Mouse (Mus musculus) testis, adult 2 months (tissue): ENCODE data around the gene Psg28. TPM values are rescaled to one million over a fixed set of nuclear protein-coding genes. Genes with fewer than 3 reads are reported as not detected.
"Not testable (repeated sequence)": the region's sequence is repeated elsewhere in the genome, so short reads cannot be mapped to it uniquely, and the experiment has no call there.

Source experiments
- H3K27ac ChIP-seq: fragments of 200-500 bp; 2 replicates; pipeline ENCODE4 v1.5.1; 2012; ENCODE audit warnings: low read depth, low read length; ENCODE audit not compliant: control insufficient read depth, insufficient read depth
- H3K27me3 ChIP-seq: fragments of 200-500 bp; 2 replicates; pipeline ENCODE4 v1.6.1; 2012; ENCODE audit warnings: mild to moderate bottlenecking, low read length, moderate library complexity; ENCODE audit not compliant: control insufficient read depth, insufficient read depth
- H3K36me3 ChIP-seq: fragments of 200-500 bp; 2 replicates; pipeline ENCODE4 v1.6.1; 2012; ENCODE audit warnings: mild to moderate bottlenecking, low read length; ENCODE audit not compliant: control insufficient read depth, insufficient read depth
- H3K4me1 ChIP-seq: fragments of 200-500 bp; 2 replicates; pipeline ENCODE4 v1.6.1; 2012; ENCODE audit warnings: low read length; ENCODE audit not compliant: control insufficient read depth, insufficient read depth
- H3K4me3 ChIP-seq: fragments of 200-500 bp; 2 replicates; pipeline ENCODE4 v1.5.1; 2012; ENCODE audit warnings: low read depth, mild to moderate bottlenecking, low read length, moderate library complexity, mixed read lengths; ENCODE audit not compliant: control insufficient read depth
- CTCF ChIP-seq: fragments of 200-500 bp; IDR thresholded peaks from 2 replicates; pipeline ENCODE4 v1.5.1; 2012; ENCODE audit warnings: low read depth, mild to moderate bottlenecking, inconsistent platforms, low read length, moderate library complexity; ENCODE audit not compliant: control insufficient read depth, insufficient read depth, insufficient replicate concordance
- POLR2A ChIP-seq: fragments of 200-500 bp; IDR thresholded peaks from 2 replicates; pipeline ENCODE4 v1.6.1; 2012; ENCODE audit warnings: low read depth, mild to moderate bottlenecking, inconsistent platforms, low read length, moderate library complexity; ENCODE audit not compliant: control insufficient read depth
- polyA plus RNA-seq: library from polyadenylated mRNA; depleted of rRNA; stranded (reverse); fragments of >200 nt; gene quantifications from 2 replicates; pipeline ENCODE4 v1.2.3, GENCODE M21; 2012; rRNA removed

The Psg28 gene
- polyA plus RNA-seq = not detected in 2 replicates

- H3K27ac ChIP-seq, H3K4me1 ChIP-seq, H3K36me3 ChIP-seq, H3K4me3 ChIP-seq, H3K27me3 ChIP-seq: not testable (repeated sequence)
Measured at GRCm38 (mm10) chr7:18431941-18432340, at the start of gene Psg28. Gene Psg28, minus strand, starts transcription at chr7:18432041.

- TF ChIP-seq POLR2A (no peak), CTCF (no peak)
- H3K36me3 ChIP-seq = no peaks in the 10 kb centered on the region
- H3K4me1 ChIP-seq = no peaks in the 10 kb centered on the region
- no peak overlapping the region for H3K4me3 ChIP-seq
- no peak overlapping the region for H3K27ac ChIP-seq
- no peaks in the 10 kb centered on the region for H3K27me3 ChIP-seq
Measured at GRCm38 (mm10) chr7:18403407-18403806, 28.4 kb downstream of the Psg28 start.

DNA sequence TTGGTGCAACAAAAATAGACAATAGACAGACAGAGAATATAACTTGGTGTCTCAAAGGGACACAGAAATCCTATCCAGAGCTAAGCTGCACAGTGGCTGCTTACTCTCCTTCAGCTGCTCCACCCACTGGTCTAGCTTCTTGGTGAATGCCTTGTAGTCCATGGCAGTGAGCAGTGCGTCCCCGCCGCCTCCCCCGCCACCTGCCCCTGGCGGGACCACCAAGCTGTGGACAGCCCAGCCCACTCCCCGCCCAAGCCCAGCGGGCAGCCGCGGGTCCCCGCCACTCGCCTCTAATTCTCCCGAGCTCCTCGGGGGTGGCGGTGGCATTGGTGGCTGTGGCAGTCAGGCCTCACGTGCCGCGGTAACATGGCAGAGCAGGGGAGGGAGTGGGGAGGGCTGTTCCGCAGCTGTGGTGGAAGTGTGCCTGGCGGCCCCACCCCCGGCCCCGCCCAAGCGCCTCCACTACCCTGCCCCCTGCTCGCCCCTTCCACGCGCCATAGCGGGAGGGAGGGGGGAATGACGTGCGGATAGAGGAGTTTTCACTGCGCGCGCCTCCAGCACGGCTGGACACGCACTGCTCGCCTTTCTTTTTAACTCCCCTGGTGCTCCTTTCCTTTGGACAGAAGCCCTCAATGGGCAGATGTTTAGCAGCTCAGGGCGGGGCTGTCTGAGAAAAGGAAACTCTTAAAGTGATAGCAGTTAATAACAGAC, 29.2 kb downstream of the Psg28 start:
- TF ChIP-seq POLR2A (no peak), CTCF (no peak)
- no peak overlapping the region for H3K4me3 ChIP-seq
- no peaks in the 10 kb centered on the region for H3K27me3 ChIP-seq
- no peak overlapping the region for H3K27ac ChIP-seq
- no peaks in the 10 kb centered on the region for H3K36me3 ChIP-seq
- no peaks in the 10 kb centered on the region for H3K4me1 ChIP-seq

DNA sequence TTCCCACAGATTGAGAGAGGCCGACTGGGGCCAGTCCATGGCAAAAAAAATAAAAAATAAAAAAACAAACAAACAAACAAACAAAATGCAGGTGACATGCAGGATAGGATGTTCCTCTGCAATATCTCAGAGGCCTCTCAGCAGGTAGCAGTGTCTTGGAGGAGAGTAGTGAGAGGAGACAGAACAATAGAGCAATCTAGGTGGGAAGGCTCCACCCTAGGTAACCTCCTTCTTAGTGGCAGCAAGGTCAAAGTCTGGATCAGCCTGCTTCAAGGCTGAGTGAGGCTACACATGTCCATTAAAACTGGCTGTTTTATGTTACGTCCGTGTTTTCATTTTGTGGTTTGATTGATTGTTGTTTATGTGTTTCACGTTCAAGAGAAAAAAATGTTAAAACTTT, 40.4 kb downstream of the Psg28 start:
- H3K27ac ChIP-seq, H3K4me1 ChIP-seq, H3K36me3 ChIP-seq, H3K4me3 ChIP-seq, H3K27me3 ChIP-seq: not testable (repeated sequence)

DNA sequence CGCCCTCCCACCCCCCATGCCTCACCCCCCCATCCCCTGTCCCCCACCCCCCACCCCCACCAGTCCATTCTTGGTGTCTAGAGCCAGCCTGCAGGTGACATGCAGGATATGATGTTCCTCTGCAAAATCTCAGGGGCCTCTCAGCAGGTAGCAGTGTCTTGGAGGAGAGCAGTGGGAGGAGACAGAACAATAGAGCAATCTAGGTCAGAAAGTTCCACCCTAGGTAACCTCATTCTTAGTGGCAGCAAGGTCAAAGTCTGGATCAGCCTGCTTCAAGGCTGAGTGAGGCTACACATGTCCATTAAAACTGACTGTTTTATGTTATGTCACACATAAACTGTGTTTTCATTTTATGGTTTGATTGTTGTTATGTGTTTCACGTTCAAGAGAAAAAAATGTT, 53.5 kb downstream of the Psg28 start:
- TF ChIP-seq POLR2A (no peak), CTCF (no peak)
- Histone ChIP-seq H3K4me1 (no peaks in the 10 kb centered on the region), H3K27me3 (no peaks in the 10 kb centered on the region), H3K4me3 (no peak overlapping the region), H3K27ac (no peak overlapping the region), H3K36me3 (no peaks in the 10 kb centered on the region)

Other genes with a start within 250 kb of the Psg28 start
- not detected in 2 replicates for gene Mill1, start 186.7 kb downstream of the Psg28 start, polyA plus RNA-seq
- not detected in 2 replicates for gene Psg18, start 77.0 kb downstream of the Psg28 start, polyA plus RNA-seq
- not detected in 2 replicates for gene Psg26, start 52.1 kb upstream of the Psg28 start, polyA plus RNA-seq
- not detected in 2 replicates for gene Psg25, start 100.2 kb upstream of the Psg28 start, polyA plus RNA-seq
- gene Psg27, start 135.3 kb upstream of the Psg28 start, polyA plus RNA-seq = not detected in 2 replicates
- gene Psg23, start 184.5 kb upstream of the Psg28 start, polyA plus RNA-seq = not detected in 2 replicates
- gene Psg21, start 224.7 kb upstream of the Psg28 start, polyA plus RNA-seq = not detected in 2 replicates